Mouse (Mus musculus) kidney, postnatal 0 days (tissue): Measurements from ENCODE around the gene Plxna2. TPM values are rescaled to one million over a fixed set of nuclear protein-coding genes. Genes with fewer than 3 reads are reported as not detected.

Experiments
- ATAC-seq: fragments of 200-750 bp; cut with Nextera tagmentation; replicated peaks from 2 replicates; pipeline ENCODE4 v1.8.0; 2017; ENCODE audit warnings: low read depth, moderate number of reproducible peaks, moderate TSS enrichment, moderate library complexity; ENCODE audit not compliant: low FRiP score
- DNase-seq: peaks from one replicate; pipeline ENCODE4 v3.0.0-alpha.2; 2016; ENCODE audit warnings: low spot score
- H3K27ac ChIP-seq: fragments of 300-500 bp; sonication (generic); 2 replicates; pipeline ENCODE4 v1.5.1; 2014; ENCODE audit warnings: mild to moderate bottlenecking
- H3K27me3 ChIP-seq: fragments of 300-500 bp; sonication (generic); 2 replicates; pipeline ENCODE4 v1.6.1; 2014; ENCODE audit warnings: low read length, mixed read lengths; ENCODE audit not compliant: insufficient read depth
- H3K36me3 ChIP-seq: fragments of 300-500 bp; sonication (generic); 2 replicates; pipeline ENCODE4 v1.6.1; 2014; ENCODE audit warnings: low read length, mixed read lengths; ENCODE audit not compliant: insufficient read depth
- H3K4me1 ChIP-seq: fragments of 300-500 bp; sonication (generic); replicated peaks from 2 replicates; pipeline ENCODE4 v1.6.1; 2014; ENCODE audit warnings: antibody characterized with exemption, low read length, mixed read lengths; ENCODE audit not compliant: insufficient read depth
- H3K4me2 ChIP-seq: fragments of 300-500 bp; sonication (generic); 2 replicates; pipeline ENCODE4 v1.6.1; 2014; ENCODE audit warnings: mild to moderate bottlenecking, low read length, moderate library complexity, mixed read lengths
- H3K4me3 ChIP-seq: fragments of 300-500 bp; sonication (generic); replicated peaks from 2 replicates; pipeline ENCODE4 v1.5.1; 2014; ENCODE audit warnings: low read depth, low read length
- H3K9ac ChIP-seq: fragments of 300-500 bp; sonication (generic); 2 replicates; pipeline ENCODE4 v1.6.1; 2014; ENCODE audit warnings: low read depth, low read length
- H3K9me3 ChIP-seq: fragments of 300-500 bp; sonication (generic); replicated peaks from 2 replicates; pipeline ENCODE4 v1.6.1; 2016; ENCODE audit warnings: low read length, inconsistent platforms, mixed read lengths
- CTCF ChIP-seq: IDR thresholded peaks from 2 replicates; pipeline ENCODE4 v1.5.1; 2016; ENCODE audit warnings: antibody characterized with exemption, low read depth, mild to moderate bottlenecking, moderate library complexity
- WGBS: fragments of 180-500 bp; shearing (Covaris S2); extraction: QIAGEN DNeasy Blood & Tissue Kit; methylation state at CpG from one replicate; pipeline ENCODE4 v1.1.7; 2014; 5-methylcytosine and 5-hydroxymethylcytosine counted together
- polyA plus RNA-seq: library from polyadenylated mRNA; unstranded; fragments of >200 nt; fragmentation: Nextera tagmentation; extraction: Ambion mirVana; gene quantifications from 2 replicates; pipeline ENCODE4 v1.2.1, GENCODE M21; 2015

Gene Plxna2
- polyA plus RNA-seq, 1 experiment from 2014 or later: 2.8 TPM

DNA sequence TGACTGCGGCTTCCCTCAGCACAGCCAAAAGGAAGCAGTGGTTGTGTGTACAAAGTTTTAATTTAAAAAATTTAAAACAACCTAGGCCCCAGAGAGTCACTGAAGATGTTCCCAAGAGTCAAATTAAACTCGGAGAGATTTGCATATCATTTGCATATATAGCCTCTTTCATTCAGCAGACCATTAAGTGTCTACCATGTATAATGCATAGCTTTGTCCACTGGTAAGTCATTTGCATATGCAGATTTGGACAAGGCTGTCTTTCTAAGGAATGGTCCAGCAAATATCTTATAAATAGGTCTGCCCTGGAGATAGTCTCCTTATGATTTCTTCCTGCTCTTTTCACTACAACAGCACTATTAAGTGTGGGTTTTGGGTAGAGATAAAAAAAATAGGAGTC, 103.2 kb downstream of the Plxna2 start:
- DNase-seq (no peak), ATAC-seq (no peak)
- Histone ChIP-seq H3K27ac (no peak overlapping the region), H3K4me1 (no peaks in the 10 kb centered on the region), H3K4me2 (no peak overlapping the region), H3K9ac (no peak overlapping the region), H3K27me3 (no peaks in the 10 kb centered on the region), H3K9me3 (no peaks in the 10 kb centered on the region), H3K4me3 (no peak overlapping the region), H3K36me3 (no peaks in the 10 kb centered on the region)
- no peak for TF ChIP-seq CTCF
- 93% methylated on average over 2 of the region's 2 CpGs for WGBS

DNA sequence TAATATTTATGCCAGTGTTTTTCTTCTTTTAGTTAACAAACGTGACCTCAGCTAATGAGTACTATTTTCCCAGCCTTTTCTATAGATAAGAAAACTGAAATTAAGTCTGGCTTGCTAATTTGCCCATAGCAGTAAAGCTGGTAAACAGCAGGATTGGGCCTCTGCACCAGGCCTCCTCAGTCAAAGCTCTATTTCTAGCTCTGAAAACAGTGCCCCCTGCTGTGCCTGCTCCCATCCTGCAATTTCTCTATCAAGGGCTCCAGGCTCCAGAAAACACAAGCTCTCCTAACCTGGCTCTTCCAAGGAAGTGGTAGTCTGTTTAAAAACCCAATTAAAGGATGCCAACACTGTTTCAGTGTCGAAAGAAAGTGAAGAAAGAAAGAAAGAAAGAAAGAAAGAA, 104.3 kb downstream of the Plxna2 start:
- 0 out of 2 replicates have a peak, but pooled peaks cover 4% of the 10 kb centered on the region for H3K36me3 ChIP-seq
- ATAC-seq (no peak), DNase-seq (peak; percentile 81)
- TF ChIP-seq CTCF: peak; percentile 78
- H3K4me2 ChIP-seq: no peak overlapping the region
- H3K4me1 ChIP-seq: no peaks in the 10 kb centered on the region
- no peaks in the 10 kb centered on the region for H3K27me3 ChIP-seq
- WGBS: 59% methylated on average over 2 of the region's 2 CpGs
- H3K4me3 ChIP-seq: no peak overlapping the region
- H3K9ac ChIP-seq: no peak overlapping the region
- no peak overlapping the region for H3K27ac ChIP-seq
- H3K9me3 ChIP-seq: no peaks in the 10 kb centered on the region

DNA sequence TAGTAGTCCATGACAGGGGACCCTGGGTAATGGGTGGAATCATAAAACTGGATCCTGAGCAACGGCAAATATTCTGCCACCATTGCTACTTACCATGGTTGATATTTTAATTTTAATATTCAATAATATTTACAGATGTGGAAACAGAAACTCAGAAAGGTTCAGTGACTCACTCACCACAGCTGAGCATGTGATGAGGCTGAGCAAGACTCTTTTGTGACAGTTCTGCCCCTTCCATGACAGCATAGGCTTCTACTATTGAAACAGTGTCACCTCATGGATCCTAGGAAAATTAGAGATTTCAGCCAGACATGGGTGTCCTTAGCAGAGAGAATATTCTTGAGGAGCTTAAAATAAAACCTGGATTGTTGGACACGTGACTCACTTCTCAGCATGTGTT, 116.8 kb downstream of the Plxna2 start:
- WGBS: 94% methylated on average over 2 of the region's 2 CpGs

DNA sequence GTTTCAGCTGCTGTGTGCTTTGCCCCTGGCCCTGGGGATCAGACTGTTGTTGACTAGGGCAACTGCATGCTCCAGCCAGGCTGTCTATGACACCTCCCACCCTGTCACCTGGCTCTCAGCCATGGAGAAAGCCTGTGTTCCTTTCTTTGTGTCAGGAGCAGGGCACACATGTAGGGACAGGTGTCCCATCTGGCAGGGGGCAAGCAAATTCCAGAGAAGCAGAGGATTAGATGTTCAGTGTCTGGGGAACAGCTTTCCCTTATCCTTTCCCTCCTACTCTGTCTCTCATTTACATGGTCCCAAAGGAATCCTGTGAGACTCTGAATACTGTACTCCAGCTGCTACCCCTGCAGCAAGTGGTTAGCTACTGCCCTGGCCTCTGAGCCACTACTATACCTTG, 121.9 kb downstream of the Plxna2 start:
- TF ChIP-seq CTCF: no peak
- H3K27me3 ChIP-seq: no peaks in the 10 kb centered on the region
- no peaks in the 10 kb centered on the region for H3K36me3 ChIP-seq
- H3K9me3 ChIP-seq: no peaks in the 10 kb centered on the region
- no peak overlapping the region for H3K9ac ChIP-seq
- no peak overlapping the region for H3K4me3 ChIP-seq
- ATAC-seq (no peak), DNase-seq (no peak)
- no peak overlapping the region for H3K27ac ChIP-seq
- H3K4me2 ChIP-seq: no peak overlapping the region
- no peaks in the 10 kb centered on the region for H3K4me1 ChIP-seq

More for the DNA sequence above, 116.8 kb downstream of the Plxna2 start:
- Histone ChIP-seq H3K4me3 (no peak overlapping the region), H3K27ac (no peak overlapping the region), H3K4me1 (no peaks in the 10 kb centered on the region), H3K9ac (no peak overlapping the region), H3K36me3 (no peaks in the 10 kb centered on the region), H3K9me3 (no peaks in the 10 kb centered on the region), H3K4me2 (no peak overlapping the region), H3K27me3 (no peaks in the 10 kb centered on the region)
- no peak for TF ChIP-seq CTCF
- ATAC-seq (no peak), DNase-seq (no peak)

DNA sequence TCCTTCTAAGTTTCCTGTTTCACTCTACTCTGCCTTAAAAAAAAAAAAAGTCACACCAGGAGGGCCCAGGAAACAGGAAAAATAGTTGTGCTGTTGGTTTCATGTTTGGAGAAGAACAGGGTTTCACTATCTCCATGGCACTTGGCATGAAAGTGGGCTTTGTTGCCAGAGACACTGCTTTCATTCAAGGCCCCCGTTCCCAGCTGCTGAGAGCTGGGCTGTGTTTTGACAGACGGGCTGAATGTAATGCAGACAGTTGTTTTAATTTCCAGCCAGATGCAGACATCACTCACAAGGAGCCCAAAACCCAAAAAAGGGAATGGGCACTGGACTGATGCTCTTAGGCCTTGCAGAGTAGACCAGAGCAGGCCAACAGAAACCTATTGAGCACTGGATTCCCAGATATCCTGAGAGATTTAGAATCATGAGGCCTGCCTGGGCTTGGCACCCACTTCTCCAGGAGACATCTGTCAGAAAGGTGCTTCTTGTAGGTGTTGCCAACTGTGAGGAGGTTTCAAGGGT, 124.9 kb downstream of the Plxna2 start:
- no peak for ATAC-seq
- Histone ChIP-seq H3K27me3 (no peaks in the 10 kb centered on the region), H3K4me1 (no peaks in the 10 kb centered on the region), H3K4me3 (no peak overlapping the region), H3K9ac (no peak overlapping the region), H3K27ac (no peak overlapping the region), H3K9me3 (no peaks in the 10 kb centered on the region), H3K4me2 (no peak overlapping the region), H3K36me3 (no peaks in the 10 kb centered on the region)
- 48% methylated on average over 2 of the region's 2 CpGs for WGBS
- no peak for TF ChIP-seq CTCF
- DNase-seq: no peak

DNA sequence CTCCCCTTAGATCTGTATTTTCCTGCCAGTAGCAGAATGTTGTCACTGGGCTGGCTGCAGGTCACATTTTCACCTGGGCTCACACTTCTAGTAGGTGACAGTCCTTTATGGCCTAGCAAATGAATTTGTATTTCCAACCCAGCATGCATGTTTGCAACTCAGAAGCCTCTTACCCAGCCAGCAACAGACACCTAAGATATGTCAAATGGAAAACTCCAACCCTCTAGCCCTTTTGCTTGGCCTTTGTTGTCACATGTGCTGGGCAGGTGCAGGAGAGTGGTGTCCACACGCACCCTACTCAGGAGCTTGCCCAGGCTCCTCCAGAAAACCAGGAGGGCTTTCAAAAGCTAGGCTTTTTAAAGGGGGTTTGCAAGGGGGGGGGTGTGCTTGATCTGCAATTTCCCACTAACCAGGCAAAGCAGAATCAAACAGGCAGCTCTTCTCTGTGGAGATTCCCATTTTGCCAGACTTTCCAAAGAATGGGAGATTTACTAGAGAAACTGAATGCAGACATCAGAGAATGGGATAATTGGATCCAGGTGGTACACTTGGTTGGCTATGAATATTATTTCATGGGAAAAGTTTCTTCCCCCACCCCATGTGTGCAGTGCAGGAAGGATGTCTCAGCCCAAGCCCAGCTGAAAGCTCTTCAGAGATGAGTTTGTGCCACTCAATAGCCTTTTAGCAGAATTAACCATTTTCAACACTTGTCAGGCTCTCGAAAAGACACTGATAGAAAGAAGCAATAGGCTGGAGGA, 127.3 kb downstream of the Plxna2 start:
- H3K9me3 ChIP-seq: no peaks in the 10 kb centered on the region

More for the DNA sequence above, 127.3 kb downstream of the Plxna2 start:
- no peak for TF ChIP-seq CTCF
- no peak overlapping the region for H3K4me3 ChIP-seq
- H3K4me2 ChIP-seq: no peak overlapping the region
- H3K36me3 ChIP-seq: no peaks in the 10 kb centered on the region
- H3K9ac ChIP-seq: no peak overlapping the region
- H3K27ac ChIP-seq: no peak overlapping the region
- ATAC-seq (no peak), DNase-seq (no peak)
- WGBS: 87% methylated on average over 2 of the region's 2 CpGs
- no peaks in the 10 kb centered on the region for H3K27me3 ChIP-seq
- H3K4me1 ChIP-seq: no peaks in the 10 kb centered on the region
